Mouse (Mus musculus) brain, embryonic 14.5 days (tissue): ENCODE data around the gene Alk. TPM values are rescaled to one million over a fixed set of nuclear protein-coding genes. Genes with fewer than 3 reads are reported as not detected.

Experiments used
- DNase-seq: peaks from one replicate; pipeline ENCODE4 v3.0.0-alpha.2; 2011; ENCODE audit warnings: low read depth
- CTCF ChIP-seq: fragments of 200-500 bp; IDR thresholded peaks from 2 replicates; pipeline ENCODE4 v1.5.1; 2012; ENCODE audit warnings: inconsistent platforms, mild to moderate bottlenecking, moderate library complexity, borderline replicate concordance; ENCODE audit not compliant: insufficient read depth, insufficient read length; ENCODE audit errors: extremely low read depth
- POLR2A ChIP-seq: fragments of 200-500 bp; IDR thresholded peaks from 2 replicates; pipeline ENCODE4 v1.6.1; 2012; ENCODE audit warnings: mild to moderate bottlenecking, inconsistent platforms, borderline replicate concordance; ENCODE audit not compliant: poor library complexity, insufficient read depth, insufficient read length, severe bottlenecking; ENCODE audit errors: extremely low read depth
- polyA plus RNA-seq: library from polyadenylated mRNA; depleted of rRNA; stranded (reverse); fragments of >200 nt; gene quantifications from 2 replicates; pipeline ENCODE4 v1.2.3, GENCODE M21; 2012

Gene Alk
- polyA plus RNA-seq, 1 experiment = 3.7 TPM

DNA sequence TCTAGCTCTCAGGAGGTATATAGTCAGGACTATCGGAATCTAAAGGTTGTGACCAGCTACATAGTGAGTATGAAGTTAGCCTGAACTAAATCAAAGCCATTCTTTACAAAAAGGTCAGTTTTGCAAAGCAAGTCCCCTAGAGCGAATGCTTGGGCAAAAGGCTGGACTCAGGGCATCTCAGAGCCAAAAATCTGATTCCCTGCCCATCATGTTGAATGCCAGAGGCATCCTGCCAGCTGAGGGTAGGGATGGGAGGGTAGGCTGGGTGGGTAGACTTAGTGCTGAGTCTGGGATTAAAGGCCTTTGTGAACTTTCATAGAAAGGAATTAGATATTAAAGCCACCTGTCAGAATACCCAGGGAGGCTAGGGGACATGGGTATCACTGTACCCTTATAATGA is 594.6 kb downstream of the Alk start:
- no peak for DNase-seq
- TF ChIP-seq POLR2A (no peak), CTCF (no peak)

DNA sequence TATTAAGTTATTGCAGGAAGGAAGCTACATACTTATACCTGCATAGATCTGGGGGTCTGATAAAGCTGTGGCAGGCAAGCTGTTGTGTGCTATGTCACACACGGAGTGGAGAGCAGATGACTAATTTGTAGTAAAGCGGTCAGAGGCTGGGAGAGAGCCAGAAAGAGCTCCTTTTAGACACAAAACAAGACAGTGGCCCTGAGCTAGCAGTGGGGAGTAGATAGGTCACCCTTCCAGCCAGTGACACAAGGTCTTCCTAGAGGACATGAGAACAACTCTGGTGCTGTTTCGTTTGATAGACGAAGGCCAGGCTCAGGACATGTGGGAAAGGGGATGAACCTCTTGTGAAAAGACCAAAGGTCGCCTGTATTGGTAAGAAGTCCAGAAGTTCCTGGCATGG is 596.0 kb downstream of the Alk start:
- DNase-seq = no peak
- TF ChIP-seq POLR2A (no peak), CTCF (no peak)

DNA sequence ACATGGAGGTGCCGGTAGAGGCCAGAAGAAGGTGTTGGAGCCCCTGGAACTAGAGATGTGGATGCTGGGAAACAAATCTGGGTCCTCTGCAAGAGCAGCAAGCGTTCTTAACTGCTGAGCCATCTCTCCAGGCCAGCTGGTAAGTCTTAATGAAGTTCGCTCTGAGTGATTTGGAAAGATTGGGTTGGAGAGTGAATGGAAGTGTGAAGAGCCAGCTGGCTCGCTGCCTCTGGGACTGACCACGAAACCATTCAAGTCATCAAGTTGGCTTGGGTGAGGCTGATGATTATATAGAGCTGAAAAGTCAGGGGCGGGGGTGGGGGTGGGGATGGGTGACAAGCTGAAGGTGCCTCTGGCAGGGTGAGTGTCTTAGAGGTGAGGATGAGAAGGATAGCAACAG is 599.1 kb downstream of the Alk start:
- no peak for DNase-seq
- no peak for TF ChIP-seq POLR2A
- TF ChIP-seq CTCF = no peak

DNA sequence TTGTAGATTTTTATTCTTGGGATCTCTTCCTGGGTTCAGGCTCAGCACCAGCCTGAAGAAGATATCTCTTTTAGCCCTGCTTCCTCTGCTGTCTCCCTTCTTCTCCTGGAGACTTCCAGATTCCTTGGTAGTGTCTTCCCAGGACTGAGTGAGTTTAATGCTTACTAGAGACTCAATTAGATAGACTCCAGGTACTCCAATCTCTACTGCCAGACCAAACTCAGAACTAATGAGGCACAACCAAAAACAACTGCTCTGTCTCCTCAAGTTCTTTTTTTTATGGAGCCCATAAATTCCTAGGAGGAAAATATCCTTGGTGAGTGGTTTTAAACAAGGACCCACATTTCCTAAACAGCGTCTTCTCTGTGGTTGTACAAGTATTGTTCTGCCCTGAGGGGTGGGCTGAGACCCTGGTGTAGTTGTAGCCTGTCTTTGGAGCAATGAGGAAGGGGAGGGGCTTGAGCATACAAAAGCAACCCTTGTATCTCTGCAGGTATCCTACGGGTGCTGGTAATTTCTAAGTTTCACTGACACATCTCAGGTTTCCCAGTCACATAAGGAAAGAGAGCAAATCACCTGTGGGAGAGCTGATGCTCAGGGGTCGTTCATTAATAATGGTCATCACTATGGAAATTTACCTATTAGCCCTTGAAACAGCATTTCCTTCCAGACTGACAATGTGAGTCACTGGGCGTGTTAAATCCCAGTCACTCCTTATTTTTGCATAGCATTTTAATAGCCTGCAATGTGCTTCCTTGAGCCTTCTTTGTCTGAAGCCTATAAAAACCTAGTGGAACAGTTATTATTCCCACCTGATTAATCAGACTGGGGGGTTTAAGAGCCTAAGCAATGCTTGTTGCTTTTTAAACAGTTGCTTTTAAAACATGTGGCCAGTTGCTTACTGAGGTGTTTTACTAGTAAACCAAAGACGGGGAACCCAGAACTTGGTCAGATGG is 604.6 kb downstream of the Alk start:
- DNase-seq = no peak
- TF ChIP-seq CTCF (no peak), POLR2A (no peak)

DNA sequence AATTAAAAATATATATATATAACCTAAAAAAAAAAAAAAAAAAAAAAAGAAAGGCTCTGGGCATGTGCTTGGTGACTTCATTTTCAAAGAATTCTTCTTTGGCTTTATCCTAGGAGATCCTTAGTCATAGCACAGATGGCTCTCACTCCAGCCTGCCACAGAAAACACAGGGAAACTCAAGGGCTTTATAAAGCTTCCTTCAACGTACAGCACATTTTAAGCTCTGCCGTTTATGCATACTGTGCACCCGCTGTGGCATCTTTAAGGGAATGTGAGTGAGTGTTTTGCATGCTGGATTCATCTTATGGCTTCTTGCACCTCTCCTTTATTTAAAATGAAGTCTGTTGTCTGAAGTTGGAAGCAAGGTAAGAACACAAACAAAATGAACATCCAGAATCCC is 606.7 kb downstream of the Alk start:
- DNase-seq = peak; percentile 53

DNA sequence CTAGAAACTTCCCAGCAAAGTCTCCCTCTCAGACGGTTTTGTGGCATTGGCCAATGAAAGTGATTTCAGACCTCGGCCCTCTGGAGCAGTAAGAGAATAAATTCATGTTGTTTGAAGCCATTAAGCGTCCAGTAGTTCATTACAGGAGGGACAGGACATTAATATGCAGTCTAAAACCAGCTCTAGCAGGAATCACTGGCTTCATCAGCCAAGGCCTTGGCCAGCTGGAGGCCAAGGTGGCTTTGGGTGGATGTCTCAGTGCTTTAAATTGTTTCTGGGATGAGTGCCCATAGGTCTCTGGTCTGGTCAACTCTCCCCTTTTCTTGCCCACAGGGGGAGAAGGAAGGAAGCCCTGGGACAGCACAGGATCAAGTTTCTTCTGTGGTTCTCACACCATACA is 608.9 kb downstream of the Alk start:
- DNase-seq = no peak
- TF ChIP-seq CTCF (no peak), POLR2A (no peak)

More for the DNA sequence above, 606.7 kb downstream of the Alk start:
- TF ChIP-seq CTCF (no peak), POLR2A (no peak)

DNA sequence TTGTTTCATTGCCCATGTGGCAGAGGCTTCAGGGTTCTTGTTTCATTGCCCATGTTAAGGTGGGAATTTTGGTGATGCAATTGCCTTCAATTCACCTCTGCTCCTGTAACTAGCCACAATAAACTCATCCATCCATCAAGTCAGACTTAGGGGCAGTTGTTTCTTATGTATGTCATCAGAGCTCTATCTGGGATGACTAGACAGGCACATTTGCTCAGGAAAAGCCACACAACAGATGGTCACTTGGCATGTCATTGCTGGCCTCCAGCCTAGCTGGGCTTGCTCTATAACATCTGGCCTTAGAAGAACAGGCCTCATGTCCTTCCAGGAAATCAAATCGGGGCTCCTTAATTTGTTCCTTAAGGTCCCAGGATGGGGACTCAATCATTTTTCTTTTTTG is 610.3 kb downstream of the Alk start:
- DNase-seq = no peak
- TF ChIP-seq CTCF (no peak), POLR2A (no peak)

DNA sequence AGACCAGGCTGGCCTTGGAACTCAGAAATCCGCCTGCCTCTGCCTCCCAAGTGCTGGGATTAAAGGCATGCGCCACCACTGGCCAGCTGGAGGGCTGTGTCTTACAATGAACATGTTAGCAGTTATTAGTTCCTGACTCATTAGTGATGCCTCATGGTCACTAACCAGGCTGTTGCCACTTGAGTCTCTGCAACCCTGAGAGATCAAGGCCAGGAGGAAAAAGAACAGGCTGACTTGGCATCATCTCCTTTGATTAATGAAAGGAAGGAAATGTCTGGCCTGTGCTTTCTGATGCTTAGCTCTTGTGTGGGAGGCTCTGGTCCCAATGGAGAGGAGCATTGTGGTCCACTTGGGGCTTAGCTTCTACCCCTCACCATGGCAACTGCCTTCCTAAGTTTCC is 611.4 kb downstream of the Alk start:
- DNase-seq = no peak
- TF ChIP-seq POLR2A = no peak
- TF ChIP-seq CTCF = no peak

DNA sequence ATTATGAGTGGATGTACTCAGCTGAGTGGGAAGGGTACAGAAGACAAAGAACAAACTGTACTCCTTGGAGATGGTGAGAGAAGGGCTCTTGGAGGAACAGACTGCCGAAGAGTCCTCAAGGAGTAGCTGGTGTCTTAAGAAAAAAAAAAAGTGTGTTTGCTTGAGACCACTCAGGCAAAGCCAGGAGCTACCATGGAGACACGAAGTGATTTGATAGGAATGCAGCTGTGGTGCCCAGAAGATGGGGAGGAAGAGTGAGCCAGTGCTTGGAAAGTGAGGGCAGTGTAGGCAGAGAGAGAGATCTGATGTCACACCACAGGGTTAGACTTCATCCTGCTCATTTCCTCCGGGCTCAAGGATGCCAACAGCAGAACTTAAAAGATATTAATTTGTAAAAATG is 613.2 kb downstream of the Alk start:
- no peak for DNase-seq
- TF ChIP-seq POLR2A = no peak
- no peak for TF ChIP-seq CTCF

DNA sequence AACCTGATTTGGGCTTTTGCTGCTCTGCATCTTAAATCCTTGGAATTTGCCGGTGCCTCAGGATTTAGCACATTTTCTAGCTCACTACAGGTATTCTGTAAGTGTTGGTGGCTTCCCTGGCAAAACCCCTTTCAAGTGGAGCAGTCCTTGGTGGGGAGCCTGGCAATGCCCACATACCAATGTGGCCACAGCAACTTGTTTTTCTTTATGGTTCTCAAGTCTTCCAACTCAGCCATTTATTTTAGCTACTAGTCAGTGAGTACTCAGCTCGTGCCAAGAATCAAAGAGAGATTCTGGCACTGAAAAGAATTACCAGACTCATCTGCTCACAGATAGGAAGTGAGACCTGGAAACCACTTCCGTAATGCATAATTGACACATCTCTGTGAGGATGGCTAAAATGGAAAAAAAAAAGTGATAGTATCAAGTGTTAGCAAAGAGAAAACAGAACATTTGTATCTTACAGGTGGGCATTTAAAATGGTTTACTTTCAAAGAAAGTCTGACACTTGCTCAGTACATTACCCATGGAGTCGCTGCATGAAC is 614.2 kb downstream of the Alk start:
- no peak for DNase-seq
- no peak for TF ChIP-seq CTCF
- no peak for TF ChIP-seq POLR2A

DNA sequence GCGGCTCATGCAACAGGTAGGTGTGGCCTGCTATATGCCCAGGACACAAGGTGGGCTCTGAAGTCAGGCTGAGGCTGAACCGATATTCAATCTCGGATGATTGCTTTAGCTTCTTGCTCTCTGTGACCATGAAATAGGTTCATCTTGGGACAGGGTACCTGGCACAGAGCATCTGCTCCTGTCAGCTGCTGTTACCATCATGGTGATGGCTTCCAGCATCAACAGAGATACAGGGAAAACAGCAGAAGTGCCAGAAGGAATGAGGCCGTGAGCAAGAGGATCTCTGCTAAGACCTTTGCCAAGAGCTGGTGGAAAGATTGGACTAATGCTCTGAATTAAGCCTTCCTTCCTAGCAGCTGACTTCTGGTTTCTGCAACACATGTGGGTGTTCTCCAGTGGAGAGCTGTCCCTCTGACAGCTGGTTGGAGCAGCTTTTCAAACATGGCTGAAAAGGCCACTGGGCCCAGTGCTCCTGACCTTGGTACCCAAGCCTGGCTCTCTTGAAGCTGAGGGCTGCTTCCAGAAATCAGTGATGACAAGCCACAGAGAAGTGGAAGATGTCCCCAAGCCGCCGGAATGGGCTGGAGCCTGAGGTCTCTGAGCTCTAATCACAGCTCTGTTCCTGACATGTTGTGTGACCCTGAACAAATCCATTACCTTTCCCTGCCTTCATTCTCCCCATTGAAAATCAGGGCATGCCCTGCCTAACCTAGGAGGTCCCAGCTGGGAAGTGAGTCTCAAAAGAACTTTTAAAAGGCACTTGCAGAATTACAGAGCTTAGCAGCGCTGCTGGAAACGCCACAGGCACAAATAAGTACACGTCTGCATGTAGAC is 615.5 kb downstream of the Alk start:
- no peak for DNase-seq
- TF ChIP-seq CTCF = no peak

DNA sequence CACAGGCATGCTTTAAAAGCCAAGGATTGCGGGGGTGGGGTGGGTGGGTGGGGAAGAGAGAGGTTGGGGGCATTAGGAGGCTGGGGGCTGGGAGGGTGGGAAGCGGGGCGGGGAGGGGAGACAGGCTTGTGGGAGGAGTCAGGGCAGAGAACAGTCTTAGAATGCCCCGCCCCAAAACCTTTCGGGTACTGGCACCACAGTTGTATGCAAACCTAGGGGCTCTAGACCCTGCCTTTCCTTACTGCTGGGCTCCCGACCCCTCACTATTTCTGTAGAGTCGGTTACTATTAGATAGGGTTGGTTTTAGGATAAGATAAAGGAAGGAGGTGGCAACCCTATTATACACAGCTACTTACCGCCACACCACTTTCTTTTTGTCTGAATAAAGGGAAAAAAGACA is 617.4 kb downstream of the Alk start:
- TF ChIP-seq POLR2A = no peak
- TF ChIP-seq CTCF = no peak
- DNase-seq = no peak

DNA sequence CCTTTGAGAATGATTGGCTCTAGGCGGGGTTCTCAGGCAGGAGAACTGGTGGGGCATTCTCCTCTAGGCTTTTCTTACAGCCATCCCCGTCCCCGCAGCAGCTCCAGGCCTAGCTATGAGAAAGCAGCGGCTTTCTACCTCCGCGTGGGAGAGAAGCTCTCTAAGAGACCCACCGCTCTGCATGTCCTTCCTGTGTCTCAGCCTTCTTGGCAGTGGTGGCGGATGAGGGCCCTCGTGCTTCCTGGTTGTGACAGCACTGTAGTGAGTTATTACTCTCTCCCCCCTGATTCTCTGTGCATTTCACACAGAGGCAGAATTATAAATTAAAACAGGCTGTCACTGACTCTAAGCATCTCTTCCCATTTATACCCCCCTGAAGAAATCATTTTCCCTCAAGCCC is 618.0 kb downstream of the Alk start:
- TF ChIP-seq CTCF (no peak), POLR2A (no peak)
- DNase-seq = peak; percentile 55
